Mouse (Mus musculus): ENCODE measurements around the gene Ube2ql1. TPM values are rescaled to one million over a fixed set of nuclear protein-coding genes. Genes with fewer than 3 reads are reported as not detected.

Gene Ube2ql1
- polyA plus RNA-seq, 1 experiment from 2014 or later = 0.10 TPM

Other genes with a start within 250 kb of the Ube2ql1 start
- 101 and 115 TPM in 2 replicates for gene Nsun2, start 206.1 kb downstream of the Ube2ql1 start, polyA plus RNA-seq (2015; fragmentation: Nextera tagmentation; extraction: Ambion mirVana)
- 2.7 and 3.7 TPM in 2 replicates for gene Tent4a, start 205.3 kb downstream of the Ube2ql1 start, polyA plus RNA-seq (2015; fragmentation: Nextera tagmentation; extraction: Ambion mirVana)
- gene Srd5a1, start 128.4 kb downstream of the Ube2ql1 start, polyA plus RNA-seq (2015; fragmentation: Nextera tagmentation; extraction: Ambion mirVana) = 17.5 and 18.1 TPM in 2 replicates
- 108 and 123 TPM in 2 replicates for gene Med10, start 62.5 kb upstream of the Ube2ql1 start, polyA plus RNA-seq (2015; fragmentation: Nextera tagmentation; extraction: Ambion mirVana)

Data from intestine, embryonic 16.5 days (tissue).